Mouse (Mus musculus) left cerebral cortex, adult 2 months (tissue): ENCODE results near the gene Zfhx3. TPM values are rescaled to one million over a fixed set of nuclear protein-coding genes. Genes with fewer than 3 reads are reported as not detected.

Experiments used
- DNase-seq, 2 experiments: peaks; one replicate each; pipeline ENCODE4 v3.0.0; 2021 to 2022; ENCODE audit warnings: low spot score in 2 of 2, mixed read lengths in 1 of 2; ENCODE audit errors: extremely low spot score in 1 of 2
- H3K27ac ChIP-seq: fragments of 200-600 bp; 2 replicates; pipeline ENCODE4 v1.8.1; 2022
- H3K4me3 ChIP-seq: fragments of 200-600 bp; 2 replicates; pipeline ENCODE4 v1.8.1; 2022
- CTCF ChIP-seq: fragments of 200-600 bp; IDR thresholded peaks from 2 replicates; pipeline ENCODE4 v1.8.1; 2022; ENCODE audit warnings: antibody characterized with exemption, mild to moderate bottlenecking, moderate library complexity
- intact Hi-C: fragments of 180-260 bp; cut with DNase I; formaldehyde crosslinking; loops from one replicate; pipeline ENCODE4 v1.15.1; 2025
- total RNA-seq, 2 experiments: library from RNA; stranded (reverse); gene quantifications; 2 replicates each; pipeline ENCODE4 v1.2.3; 2021

Zfhx3 gene
- total RNA-seq, 2 experiments from 2014 or later = 5.0 to 5.1 TPM

GRCm38 (mm10) chr8:108923161-108923560 is 980.7 kb downstream of the Zfhx3 start:
- H3K27ac ChIP-seq = no peak overlapping the region
- no peak overlapping the region for H3K4me3 ChIP-seq
- no peak for DNase-seq
- intact Hi-C loops = no loop called here
- TF ChIP-seq CTCF = no peak

GRCm38 (mm10) chr8:108924526-108924925 is 982.1 kb downstream of the Zfhx3 start:
- no peak for DNase-seq
- TF ChIP-seq CTCF = no peak
- no peak overlapping the region for H3K4me3 ChIP-seq
- H3K27ac ChIP-seq = no peak overlapping the region
- intact Hi-C loops = no loop called here

- intact Hi-C loops = no loop called here
- no peak overlapping the region for H3K27ac ChIP-seq
- no peak for TF ChIP-seq CTCF
Observed at GRCm38 (mm10) chr8:108926106-108926505, 983.7 kb downstream of the Zfhx3 start.

GRCm38 (mm10) chr8:108930635-108931034 is 988.2 kb downstream of the Zfhx3 start:
- intact Hi-C loops = no loop called here
- no peak for DNase-seq
- H3K4me3 ChIP-seq = no peak overlapping the region
- no peak for TF ChIP-seq CTCF
- no peak overlapping the region for H3K27ac ChIP-seq

More at GRCm38 (mm10) chr8:108926106-108926505, 983.7 kb downstream of the Zfhx3 start:
- no peak for DNase-seq
- H3K4me3 ChIP-seq = no peak overlapping the region

GRCm38 (mm10) chr8:108931837-108932236 is 989.4 kb downstream of the Zfhx3 start:
- intact Hi-C loops = no loop called here

GRCm38 (mm10) chr8:108932729-108933128 is 990.3 kb downstream of the Zfhx3 start:
- TF ChIP-seq CTCF = no peak
- H3K27ac ChIP-seq = no peak overlapping the region
- DNase-seq = no peak
- no peak overlapping the region for H3K4me3 ChIP-seq
- intact Hi-C loops = no loop called here

More at GRCm38 (mm10) chr8:108931837-108932236, 989.4 kb downstream of the Zfhx3 start:
- no peak for DNase-seq
- no peak overlapping the region for H3K27ac ChIP-seq
- TF ChIP-seq CTCF = no peak
- no peak overlapping the region for H3K4me3 ChIP-seq

GRCm38 (mm10) chr8:108935834-108936694 is 993.6 kb downstream of the Zfhx3 start:
- DNase-seq = no peak
- no peak overlapping the region for H3K27ac ChIP-seq
- no peak overlapping the region for H3K4me3 ChIP-seq
- TF ChIP-seq CTCF = no peak
- intact Hi-C loops = no loop called here

GRCm38 (mm10) chr8:108936695-108937448 is 994.4 kb downstream of the Zfhx3 start:
- DNase-seq = no peak
- no peak for TF ChIP-seq CTCF
- H3K27ac ChIP-seq = no peak overlapping the region
- H3K4me3 ChIP-seq = no peak overlapping the region
- intact Hi-C loops = no loop called here

GRCm38 (mm10) chr8:108937904-108938455 is 995.5 kb downstream of the Zfhx3 start:
- no peak overlapping the region for H3K27ac ChIP-seq

GRCm38 (mm10) chr8:108942686-108943085 is 1000.2 kb downstream of the Zfhx3 start:
- no peak overlapping the region for H3K27ac ChIP-seq
- no peak for DNase-seq
- TF ChIP-seq CTCF = no peak
- intact Hi-C loops = no loop called here
- no peak overlapping the region for H3K4me3 ChIP-seq

More at GRCm38 (mm10) chr8:108937904-108938455, 995.5 kb downstream of the Zfhx3 start:
- intact Hi-C loops = no loop called here
- DNase-seq = no peak
- H3K4me3 ChIP-seq = no peak overlapping the region
- no peak for TF ChIP-seq CTCF

- no peak overlapping the region for H3K4me3 ChIP-seq
- no peak for DNase-seq
- intact Hi-C loops = no loop called here
- no peak overlapping the region for H3K27ac ChIP-seq
- TF ChIP-seq CTCF = no peak
Observed at GRCm38 (mm10) chr8:108943132-108943531, 1000.7 kb downstream of the Zfhx3 start.

GRCm38 (mm10) chr8:108944312-108944711 is 1001.9 kb downstream of the Zfhx3 start:
- no peak for TF ChIP-seq CTCF
- Histone ChIP-seq H3K4me3 (no peak overlapping the region), H3K27ac (no peak overlapping the region)
- no peak for DNase-seq
- intact Hi-C loops = no loop called here
